Mouse (Mus musculus) lung, embryonic 15.5 days (tissue): ENCODE measurements around the gene Ipmk. TPM values are rescaled to one million over a fixed set of nuclear protein-coding genes. Genes with fewer than 3 reads are reported as not detected.

Experiments used
- ATAC-seq: fragments of 200-750 bp; cut with Nextera tagmentation; 2 replicates; pipeline ENCODE4 v1.8.0; 2017; ENCODE audit warnings: moderate number of reproducible peaks, borderline replicate concordance; ENCODE audit not compliant: low FRiP score, low TSS enrichment; ENCODE audit errors: extremely low read depth
- H3K27ac ChIP-seq: fragments of 300-500 bp; sonication (generic); 2 replicates; pipeline ENCODE4 v1.5.1; 2015; ENCODE audit warnings: moderate library complexity, mild to moderate bottlenecking, inconsistent platforms
- H3K27me3 ChIP-seq: fragments of 300-500 bp; sonication (generic); 2 replicates; pipeline ENCODE4 v1.6.1; 2015; ENCODE audit warnings: inconsistent platforms
- H3K36me3 ChIP-seq: fragments of 300-500 bp; sonication (generic); 2 replicates; pipeline ENCODE4 v1.6.1; 2015; ENCODE audit warnings: inconsistent platforms
- H3K4me1 ChIP-seq: fragments of 300-500 bp; sonication (generic); 2 replicates; pipeline ENCODE4 v1.6.1; 2015; ENCODE audit warnings: inconsistent platforms
- H3K4me2 ChIP-seq: fragments of 300-500 bp; sonication (generic); 2 replicates; pipeline ENCODE4 v1.6.1; 2015; ENCODE audit warnings: inconsistent platforms, mild to moderate bottlenecking, moderate library complexity
- H3K4me3 ChIP-seq: fragments of 300-500 bp; sonication (generic); 2 replicates; pipeline ENCODE4 v1.5.1; 2015; ENCODE audit warnings: mild to moderate bottlenecking, inconsistent platforms
- H3K9ac ChIP-seq: fragments of 300-500 bp; sonication (generic); 2 replicates; pipeline ENCODE4 v1.6.1; 2015; ENCODE audit warnings: inconsistent platforms
- H3K9me3 ChIP-seq: fragments of 300-500 bp; sonication (generic); 2 replicates; pipeline ENCODE4 v1.6.1; 2016; ENCODE audit warnings: inconsistent platforms
- WGBS: fragments of 180-500 bp; shearing (Covaris S2); methylation state at CpG from one replicate; pipeline ENCODE4 v1.1.7; 2015; 5-methylcytosine and 5-hydroxymethylcytosine counted together
- polyA plus RNA-seq: library from polyadenylated mRNA; unstranded; fragments of >200 nt; fragmentation: Nextera tagmentation; extraction: Ambion mirVana; gene quantifications from 2 replicates; pipeline ENCODE4 v1.2.1, GENCODE M21; 2015

The Ipmk gene
- polyA plus RNA-seq, 1 experiment from 2014 or later, result 14.9 TPM

DNA sequence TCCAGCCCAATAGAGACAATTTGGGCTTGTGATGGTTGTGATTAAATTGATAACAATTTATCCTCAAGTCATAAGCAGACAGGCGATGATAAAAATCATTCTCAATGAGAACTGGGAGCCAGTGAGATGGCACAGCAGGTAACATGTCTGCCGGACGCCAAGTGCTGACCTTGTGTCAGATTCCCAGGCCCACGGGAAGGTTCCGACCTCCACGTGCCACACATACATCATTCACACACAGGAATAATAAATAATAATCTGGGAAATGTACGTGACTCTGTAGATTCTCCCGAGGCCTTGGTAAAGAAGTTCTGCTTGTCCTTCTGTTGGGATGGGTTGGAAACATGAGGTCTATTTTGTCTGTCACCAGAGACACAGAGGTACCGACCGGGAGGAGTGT, 20.2 kb upstream of the Ipmk start:
- H3K36me3 ChIP-seq, result peaks cover 11% of the 10 kb centered on the region; the same call in 1 of the 2 replicates
- no peak overlapping the region for H3K27ac ChIP-seq
- no peaks in the 10 kb centered on the region for H3K4me1 ChIP-seq
- H3K9ac ChIP-seq, result no peak overlapping the region
- no peaks in the 10 kb centered on the region for H3K27me3 ChIP-seq
- H3K9me3 ChIP-seq, result no peaks in the 10 kb centered on the region
- no peak for ATAC-seq
- no peak overlapping the region for H3K4me3 ChIP-seq
- WGBS, result 70% methylated on average over 10 of the region's 10 CpGs
- H3K4me2 ChIP-seq, result no peak overlapping the region

DNA sequence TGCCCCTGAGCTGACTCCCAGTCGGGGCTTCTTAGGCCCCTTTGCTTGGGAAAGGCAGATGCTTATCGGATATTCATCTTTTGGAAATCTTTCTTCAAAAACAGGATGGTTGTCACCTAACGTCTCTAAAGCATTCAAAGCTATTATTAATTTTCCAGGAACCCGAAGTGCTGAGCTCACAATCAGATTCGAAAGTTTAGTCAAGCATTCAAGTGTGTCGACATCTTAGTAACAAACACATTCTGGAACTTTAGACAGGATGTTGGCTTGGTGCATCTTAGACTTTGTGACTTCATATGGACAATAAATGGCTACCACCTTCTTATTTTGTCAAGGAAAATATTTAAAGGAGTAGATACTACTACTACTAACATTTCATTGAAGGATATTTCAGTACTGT, 19.2 kb upstream of the Ipmk start:
- Histone ChIP-seq H3K4me3 (no peak overlapping the region), H3K27me3 (no peaks in the 10 kb centered on the region), H3K4me2 (no peak overlapping the region), H3K9ac (no peak overlapping the region), H3K9me3 (no peaks in the 10 kb centered on the region), H3K27ac (no peak overlapping the region), H3K36me3 (peaks cover 11% of the 10 kb centered on the region; the same call in 1 of the 2 replicates), H3K4me1 (no peaks in the 10 kb centered on the region)
- WGBS, result 80% methylated on average over 6 of the region's 6 CpGs
- no peak for ATAC-seq

DNA sequence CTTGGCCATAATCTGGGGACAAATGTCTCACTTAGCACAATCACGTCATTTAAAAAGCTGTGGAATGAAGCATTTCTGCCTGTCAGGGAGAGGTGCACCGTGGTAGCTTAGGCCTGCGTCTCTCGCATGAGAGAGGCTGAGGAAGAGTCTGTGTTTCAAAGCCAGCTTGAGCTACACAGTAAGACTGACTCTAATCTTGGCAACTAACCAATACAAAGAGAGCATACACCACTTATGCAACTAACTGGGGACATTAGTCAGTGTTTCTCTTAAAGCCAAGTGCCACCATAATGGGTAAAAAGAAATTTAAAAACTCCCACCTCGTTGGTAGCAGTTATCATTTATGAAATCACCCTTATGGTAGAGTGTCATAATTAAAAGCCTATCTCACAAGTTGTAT, 18.7 kb upstream of the Ipmk start:
- no peak for ATAC-seq
- Histone ChIP-seq H3K9me3 (no peaks in the 10 kb centered on the region), H3K27ac (no peak overlapping the region), H3K27me3 (no peaks in the 10 kb centered on the region), H3K4me1 (no peaks in the 10 kb centered on the region), H3K4me3 (no peak overlapping the region), H3K4me2 (no peak overlapping the region), H3K36me3 (peaks cover 15% of the 10 kb centered on the region; the same call in 1 of the 2 replicates), H3K9ac (no peak overlapping the region)
- 76% methylated on average over 5 of the region's 5 CpGs for WGBS

DNA sequence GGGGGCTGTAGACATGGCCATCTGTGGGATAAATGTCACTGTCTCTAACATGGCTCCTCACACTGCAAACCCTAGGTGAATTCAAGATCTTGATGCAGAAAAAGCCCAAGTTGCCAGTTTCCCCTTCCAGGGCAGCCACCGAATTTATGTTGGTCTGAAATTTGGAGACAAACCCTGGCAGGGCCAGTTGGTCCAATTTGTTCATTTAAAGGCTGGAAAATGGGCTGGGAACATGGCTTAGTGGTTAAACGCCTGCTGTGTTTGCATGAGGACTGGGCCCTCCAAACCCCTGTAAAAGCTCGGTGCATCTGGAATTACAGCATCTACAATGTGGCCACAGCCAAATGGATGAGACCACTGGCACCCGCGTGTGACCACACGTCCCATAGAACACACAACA, 18.3 kb upstream of the Ipmk start:
- Histone ChIP-seq H3K9me3 (no peaks in the 10 kb centered on the region), H3K9ac (no peak overlapping the region), H3K36me3 (peaks cover 16% of the 10 kb centered on the region; the same call in 1 of the 2 replicates), H3K27ac (no peak overlapping the region), H3K4me3 (no peak overlapping the region), H3K4me1 (no peaks in the 10 kb centered on the region), H3K4me2 (no peak overlapping the region), H3K27me3 (no peaks in the 10 kb centered on the region)
- ATAC-seq, result no peak
- 89% methylated on average over 6 of the region's 6 CpGs for WGBS

- ATAC-seq, result no peak
- 92% methylated on average over 12 of the region's 12 CpGs for WGBS
- no peak overlapping the region for H3K4me3 ChIP-seq
Measured at GRCm38 (mm10) chr10:71330070-71330469, 17.5 kb upstream of the Ipmk start.

GRCm38 (mm10) chr10:71331908-71332307, 15.7 kb upstream of the Ipmk start:
- WGBS, result 92% methylated on average over 7 of the region's 7 CpGs
- no peak overlapping the region for H3K9ac ChIP-seq
- no peaks in the 10 kb centered on the region for H3K27me3 ChIP-seq
- H3K9me3 ChIP-seq, result no peaks in the 10 kb centered on the region
- H3K4me3 ChIP-seq, result no peak overlapping the region
- no peak for ATAC-seq
- no peaks in the 10 kb centered on the region for H3K4me1 ChIP-seq
- H3K36me3 ChIP-seq, result peaks cover 21% of the 10 kb centered on the region; the same call in 1 of the 2 replicates
- no peak overlapping the region for H3K4me2 ChIP-seq
- H3K27ac ChIP-seq, result no peak overlapping the region

More at GRCm38 (mm10) chr10:71330070-71330469, 17.5 kb upstream of the Ipmk start:
- Histone ChIP-seq H3K27me3 (no peaks in the 10 kb centered on the region), H3K27ac (no peak overlapping the region), H3K36me3 (peaks cover 16% of the 10 kb centered on the region; the same call in 1 of the 2 replicates), H3K4me1 (no peaks in the 10 kb centered on the region), H3K9ac (no peak overlapping the region), H3K9me3 (no peaks in the 10 kb centered on the region), H3K4me2 (no peak overlapping the region)

- no peaks in the 10 kb centered on the region for H3K27me3 ChIP-seq
- no peaks in the 10 kb centered on the region for H3K9me3 ChIP-seq
- no peak overlapping the region for H3K9ac ChIP-seq
- ATAC-seq, result no peak
- 85% methylated on average over 4 of the region's 4 CpGs for WGBS
- no peaks in the 10 kb centered on the region for H3K4me1 ChIP-seq
- peaks cover 21% of the 10 kb centered on the region; the same call in 1 of the 2 replicates for H3K36me3 ChIP-seq
- no peak overlapping the region for H3K27ac ChIP-seq
- H3K4me3 ChIP-seq, result no peak overlapping the region
- no peak overlapping the region for H3K4me2 ChIP-seq
Measured at GRCm38 (mm10) chr10:71332376-71332775, 15.2 kb upstream of the Ipmk start.

- H3K9ac ChIP-seq, result no peak overlapping the region
- peaks cover 21% of the 10 kb centered on the region; the same call in 1 of the 2 replicates for H3K36me3 ChIP-seq
- no peak for ATAC-seq
- no peaks in the 10 kb centered on the region for H3K27me3 ChIP-seq
- WGBS, result 94% methylated on average over 9 of the region's 9 CpGs
- no peaks in the 10 kb centered on the region for H3K9me3 ChIP-seq
- no peak overlapping the region for H3K4me3 ChIP-seq
- no peaks in the 10 kb centered on the region for H3K4me1 ChIP-seq
- H3K27ac ChIP-seq, result no peak overlapping the region
- no peak overlapping the region for H3K4me2 ChIP-seq
Measured at GRCm38 (mm10) chr10:71332859-71333258, 14.7 kb upstream of the Ipmk start.

- H3K27ac ChIP-seq, result no peak overlapping the region
- 78% methylated on average over 2 of the region's 2 CpGs for WGBS
- no peak overlapping the region for H3K4me3 ChIP-seq
- H3K4me1 ChIP-seq, result peaks cover 11% of the 10 kb centered on the region
- ATAC-seq, result no peak
- no peak overlapping the region for H3K4me2 ChIP-seq
- H3K36me3 ChIP-seq, result peaks cover 10% of the 10 kb centered on the region; the same call in 1 of the 2 replicates
- no peaks in the 10 kb centered on the region for H3K27me3 ChIP-seq
- H3K9me3 ChIP-seq, result no peaks in the 10 kb centered on the region
- no peak overlapping the region for H3K9ac ChIP-seq
Measured at GRCm38 (mm10) chr10:71337733-71338132, 9.8 kb upstream of the Ipmk start.

- Histone ChIP-seq H3K4me1 (peaks cover 11% of the 10 kb centered on the region), H3K36me3 (peaks cover 10% of the 10 kb centered on the region; the same call in 1 of the 2 replicates), H3K4me2 (no peak overlapping the region), H3K9ac (no peak overlapping the region), H3K27ac (0 out of 2 replicates have a peak overlapping the region, but pooled peaks have one; percentile 8), H3K27me3 (no peaks in the 10 kb centered on the region), H3K9me3 (no peaks in the 10 kb centered on the region), H3K4me3 (no peak overlapping the region)
- 58% methylated on average over 8 of the region's 8 CpGs for WGBS
- ATAC-seq, result no peak
Measured at GRCm38 (mm10) chr10:71338156-71338905, 9.2 kb upstream of the Ipmk start.

DNA sequence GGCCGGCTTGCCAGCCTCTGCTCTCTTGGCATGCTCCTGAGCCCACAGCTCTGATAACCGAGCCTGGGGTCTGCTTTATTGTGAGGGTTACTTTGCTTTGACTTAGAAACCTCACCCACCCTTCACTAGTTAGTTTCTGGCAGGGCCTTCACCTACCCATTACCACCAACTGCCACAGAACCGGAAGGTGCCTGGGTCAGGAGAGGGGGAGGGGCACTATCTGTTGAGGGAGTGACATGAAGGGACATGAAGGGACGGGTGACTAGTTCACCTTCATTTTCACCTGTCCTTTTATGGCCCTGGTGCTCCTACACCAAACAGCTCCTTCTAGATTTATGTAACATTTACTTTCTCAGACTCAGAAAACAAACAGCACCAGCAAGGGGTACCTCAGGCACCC, 8.1 kb upstream of the Ipmk start:
- ATAC-seq, result no peak
- Histone ChIP-seq H3K9me3 (no peaks in the 10 kb centered on the region), H3K36me3 (peaks cover 6% of the 10 kb centered on the region; the same call in 1 of the 2 replicates), H3K9ac (no peak overlapping the region), H3K4me2 (no peak overlapping the region), H3K4me1 (peaks cover 19% of the 10 kb centered on the region), H3K27ac (no peak overlapping the region), H3K27me3 (no peaks in the 10 kb centered on the region), H3K4me3 (no peak overlapping the region)
- WGBS, result 57% methylated on average over 4 of the region's 4 CpGs

DNA sequence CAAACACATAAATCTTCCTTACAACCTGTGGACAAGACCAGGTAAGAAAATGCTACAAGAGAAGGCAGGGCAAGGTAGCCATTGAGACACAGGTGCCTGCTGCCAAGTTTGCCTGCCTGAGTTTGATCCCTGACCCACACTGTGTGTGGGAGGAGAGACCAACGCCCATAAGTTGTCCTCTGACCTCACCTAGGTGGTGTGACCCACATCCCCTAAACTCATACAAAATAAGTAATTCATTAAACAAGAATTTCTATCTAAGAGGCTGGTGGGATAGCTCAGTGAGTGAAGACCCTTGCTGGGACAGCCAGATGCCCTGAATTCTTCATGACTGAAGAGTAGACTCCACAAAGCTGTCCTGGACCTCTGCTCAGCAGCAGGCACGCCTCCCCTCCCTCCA, 7.4 kb upstream of the Ipmk start:
- WGBS, result 56% methylated on average over 2 of the region's 2 CpGs
- no peak overlapping the region for H3K4me2 ChIP-seq
- H3K27me3 ChIP-seq, result no peaks in the 10 kb centered on the region
- H3K4me3 ChIP-seq, result no peak overlapping the region
- H3K27ac ChIP-seq, result no peak overlapping the region
- no peaks in the 10 kb centered on the region for H3K9me3 ChIP-seq
- peaks cover 22% of the 10 kb centered on the region for H3K4me1 ChIP-seq
- H3K9ac ChIP-seq, result no peak overlapping the region
- peaks cover 6% of the 10 kb centered on the region; the same call in 1 of the 2 replicates for H3K36me3 ChIP-seq
- ATAC-seq, result no peak
